Mouse (Mus musculus): ENCODE results near the gene Pnpla1. TPM values are rescaled to one million over a fixed set of nuclear protein-coding genes. Genes with fewer than 3 reads are reported as not detected.
"Not testable (repeated sequence)": the region's sequence is repeated elsewhere in the genome, so short reads cannot be mapped to it uniquely, and the experiment has no call there.

The Pnpla1 gene
- not detected for total RNA-seq (2021)
- long read RNA-seq, experiment 1: 0 reads
- long read RNA-seq, experiment 2: 0 reads

GRCm38 (mm10) chr17:28858205-28858604 lies at the start of gene Pnpla1:
Gene Pnpla1 (plus strand): TSS chr17:28858411.
- DNase-seq: no peak
- TF ChIP-seq CTCF (IDR thresholded peaks at IDR 0.05): no peak
- intact Hi-C loops (cut with DNase I): no loop called here
- Histone ChIP-seq H3K4me3 (no peak within 1 kb of the TSS), H3K27ac (no peak within 1 kb of the TSS)

DNA sequence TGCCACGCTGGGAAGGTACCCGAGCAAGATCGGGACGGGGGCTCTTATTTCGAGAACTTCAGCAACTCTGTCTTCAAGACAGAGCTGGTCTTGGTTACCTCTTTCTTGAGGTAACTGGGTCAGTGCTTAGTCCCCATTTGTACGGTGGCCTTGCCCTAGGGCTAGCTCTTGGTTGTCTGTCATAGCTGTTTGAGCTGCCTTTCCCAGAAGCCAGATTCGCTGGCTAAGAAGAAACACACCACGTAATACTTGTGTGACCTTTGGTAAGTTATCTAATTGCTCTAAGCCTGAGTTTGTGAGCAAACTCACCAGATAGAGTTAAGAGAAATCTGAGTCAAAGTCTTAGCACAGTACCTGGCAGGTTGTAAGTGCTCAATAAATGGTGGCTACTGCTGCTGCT lies 49.5 kb upstream of the Pnpla1 start:
- intact Hi-C loops (cut with DNase I): no loop called here
- H3K27ac ChIP-seq: 0 out of 2 replicates have a peak overlapping the region, but pooled peaks have one; percentile 17
- TF ChIP-seq CTCF (IDR thresholded peaks at IDR 0.05): no peak
- H3K4me3 ChIP-seq: no peak overlapping the region
- DNase-seq: no peak

- intact Hi-C loops (cut with DNase I): no loop called here
- no peak overlapping the region for H3K4me3 ChIP-seq
- H3K27ac ChIP-seq: 0 out of 2 replicates have a peak overlapping the region, but pooled peaks have one; percentile 17
- no peak for DNase-seq
- TF ChIP-seq CTCF (IDR thresholded peaks at IDR 0.05): no peak
Measured at GRCm38 (mm10) chr17:28809175-28809831, 48.9 kb upstream of the Pnpla1 start.

DNA sequence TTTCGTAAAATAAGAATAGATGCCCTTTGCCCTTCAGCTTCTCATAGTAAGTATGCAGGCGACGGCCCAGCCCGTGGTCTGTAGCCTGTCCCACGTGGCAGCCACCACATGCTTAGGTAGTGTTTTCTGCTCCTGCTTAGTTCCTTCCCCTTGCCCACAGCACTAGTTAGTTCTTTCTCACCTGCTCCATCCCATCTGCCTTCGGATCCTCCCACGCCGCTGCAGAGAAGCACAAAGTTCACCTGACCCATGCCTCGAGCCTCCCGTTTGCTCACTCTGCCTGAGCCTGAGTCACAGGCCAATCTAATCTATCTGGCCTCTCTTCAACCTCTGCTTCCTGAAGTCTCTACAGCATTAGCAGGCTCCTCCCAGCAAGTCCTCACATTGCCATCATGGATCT lies 45.9 kb upstream of the Pnpla1 start:
- Histone ChIP-seq H3K4me3 (no peak overlapping the region), H3K27ac (no peak overlapping the region)
- intact Hi-C loops (cut with DNase I): no loop called here
- TF ChIP-seq CTCF (IDR thresholded peaks at IDR 0.05): no peak
- DNase-seq: no peak

- intact Hi-C loops (cut with DNase I): no loop called here
- TF ChIP-seq CTCF (IDR thresholded peaks at IDR 0.05): no peak
Measured at GRCm38 (mm10) chr17:28814529-28815097, 43.6 kb upstream of the Pnpla1 start.

DNA sequence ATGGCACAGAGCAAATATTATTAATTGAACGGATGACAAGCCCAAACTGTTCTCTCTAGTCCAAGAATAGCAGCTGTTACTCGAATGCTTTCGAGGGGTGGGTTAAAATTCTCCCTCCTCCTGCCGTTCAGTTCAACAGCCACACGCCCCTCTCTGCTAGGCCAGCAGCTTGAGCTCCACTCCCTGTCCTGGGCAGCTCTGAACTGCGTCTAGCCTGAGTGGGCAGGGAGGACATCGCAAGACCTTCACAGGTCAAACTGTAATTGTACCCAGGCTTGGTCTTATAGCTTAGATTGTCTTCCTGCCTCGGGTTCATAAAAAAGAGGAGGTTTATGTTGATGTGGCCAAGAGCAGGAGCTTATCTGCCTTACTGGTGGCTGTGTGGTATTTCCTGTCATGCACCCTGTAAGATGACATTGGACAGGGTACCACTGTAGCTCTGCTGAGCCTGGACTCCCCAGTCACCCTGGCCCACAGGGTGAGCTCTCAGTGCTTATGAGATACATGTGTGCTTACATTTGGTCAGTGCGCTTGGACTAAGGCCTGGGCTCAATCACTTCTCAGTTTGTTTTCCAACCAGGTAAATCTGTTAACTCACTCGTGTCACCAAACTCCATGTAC lies 42.7 kb upstream of the Pnpla1 start:
- no peak for TF ChIP-seq CTCF (IDR thresholded peaks at IDR 0.05)
- no peak for DNase-seq
- intact Hi-C loops (cut with DNase I): no loop called here
- Histone ChIP-seq H3K4me3 (no peak overlapping the region), H3K27ac (no peak overlapping the region)

More at GRCm38 (mm10) chr17:28814529-28815097, 43.6 kb upstream of the Pnpla1 start:
- no peak for DNase-seq
- H3K27ac ChIP-seq: no peak overlapping the region
- H3K4me3 ChIP-seq: no peak overlapping the region

- H3K4me3 ChIP-seq; H3K27ac ChIP-seq; DNase-seq; intact Hi-C loops (cut with DNase I): not testable (repeated sequence)
Measured at GRCm38 (mm10) chr17:28816326-28816725, 41.9 kb upstream of the Pnpla1 start.

DNA sequence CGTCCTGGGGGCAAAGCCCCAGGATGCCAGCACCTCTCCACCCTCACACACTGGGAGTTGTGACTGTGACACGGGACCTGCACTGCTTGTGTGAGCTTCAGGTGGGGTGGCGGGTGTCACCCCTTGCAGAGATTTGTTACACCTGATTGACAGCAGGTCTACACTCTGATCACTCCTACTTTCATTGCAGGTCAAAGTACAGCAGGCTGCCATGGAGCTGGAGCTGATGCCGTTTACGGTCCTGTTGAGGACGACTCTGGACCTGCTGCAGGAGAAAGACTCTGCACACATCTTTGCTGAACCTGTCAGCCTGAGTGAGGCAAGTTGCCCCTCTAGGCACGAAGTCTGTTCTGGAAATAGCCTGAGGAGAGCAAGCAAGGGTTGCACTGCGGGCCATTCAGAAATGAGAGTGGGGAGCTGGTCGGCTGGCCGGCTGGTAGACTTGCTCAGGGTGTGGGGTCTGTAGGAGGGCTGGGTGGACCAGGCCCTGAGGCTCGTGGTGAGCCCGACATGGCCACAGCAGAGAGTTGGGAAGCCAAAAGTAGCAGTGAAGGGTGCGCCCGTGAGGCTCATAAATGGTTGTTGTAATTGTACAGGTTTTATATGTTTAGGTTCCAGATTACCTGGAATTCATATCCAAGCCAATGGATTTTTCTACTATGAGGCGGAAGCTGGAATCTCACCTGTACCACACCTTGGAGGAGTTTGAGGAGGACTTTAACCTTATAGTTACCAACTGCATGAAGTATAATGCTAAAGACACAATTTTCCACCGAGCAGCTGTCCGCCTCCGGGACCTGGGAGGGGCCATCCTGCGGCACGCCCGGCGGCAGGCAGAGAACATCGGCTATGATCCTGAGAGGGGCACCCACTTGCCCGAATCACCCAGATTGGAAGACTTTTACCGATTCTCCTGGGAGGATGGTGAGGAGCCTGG lies 41.1 kb upstream of the Pnpla1 start:
- intact Hi-C loops (cut with DNase I): no loop called here
- Histone ChIP-seq H3K27ac (no peak overlapping the region), H3K4me3 (no peak overlapping the region)
- no peak for DNase-seq
- no peak for TF ChIP-seq CTCF (IDR thresholded peaks at IDR 0.05)

DNA sequence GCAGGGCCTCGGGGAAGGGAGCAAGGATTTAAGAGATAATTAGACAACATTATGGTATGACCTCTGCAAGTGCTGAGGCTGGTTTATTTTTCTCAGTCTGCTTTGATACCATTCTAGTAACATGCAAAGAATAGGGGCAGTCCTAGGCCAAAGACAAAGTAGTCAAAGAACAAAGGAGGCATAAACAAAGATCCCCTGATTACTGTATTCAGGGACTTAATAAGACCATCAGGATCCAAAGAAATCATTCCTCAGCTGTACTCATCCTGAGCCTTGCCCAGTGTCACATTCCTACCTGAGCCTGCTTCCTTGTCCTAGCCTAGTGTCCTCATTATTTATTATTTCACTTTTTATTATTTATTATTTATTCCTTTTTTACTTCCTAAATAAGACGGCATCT lies 38.0 kb upstream of the Pnpla1 start:
- H3K4me3 ChIP-seq: no peak overlapping the region
- DNase-seq: no peak
- no peak for TF ChIP-seq CTCF (IDR thresholded peaks at IDR 0.05)
- intact Hi-C loops (cut with DNase I): no loop called here
- no peak overlapping the region for H3K27ac ChIP-seq

DNA sequence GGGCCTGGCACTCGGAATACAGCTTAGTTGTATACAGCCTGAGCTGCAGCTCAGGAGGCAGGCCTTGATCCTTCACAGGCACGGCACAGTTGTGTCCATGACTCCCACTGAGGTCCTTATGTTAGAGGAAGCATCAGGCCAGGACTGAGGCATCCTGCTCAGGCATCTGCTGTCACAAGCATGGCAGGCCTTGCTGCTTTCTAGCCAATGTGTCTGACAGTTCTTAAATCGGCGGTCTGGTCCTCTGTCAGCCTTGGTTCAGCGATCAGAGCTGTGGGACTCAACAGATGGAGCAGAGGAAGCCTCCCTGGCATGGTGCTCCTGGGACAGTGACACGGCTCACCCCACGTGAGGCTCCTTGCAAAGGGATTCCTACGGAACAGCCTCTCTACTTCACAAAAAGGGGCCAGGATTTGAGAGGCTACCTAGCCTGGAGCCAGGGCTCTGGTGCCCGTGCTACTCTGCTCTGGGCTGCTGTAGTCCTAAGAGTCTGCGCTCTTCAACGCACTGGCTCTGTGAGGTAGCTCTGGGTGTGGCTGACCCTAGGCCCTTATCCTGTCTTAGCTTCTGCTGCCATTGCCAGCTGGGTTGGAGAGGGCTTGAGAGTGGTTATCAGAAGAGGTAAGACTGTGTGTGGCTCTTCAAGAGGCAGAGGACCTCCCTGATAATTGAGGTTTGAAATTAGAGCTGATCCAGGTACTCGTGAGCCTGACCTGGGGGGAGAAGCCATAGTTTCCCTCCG lies 35.0 kb upstream of the Pnpla1 start:
- Histone ChIP-seq H3K4me3 (no peak overlapping the region), H3K27ac (no peak overlapping the region)
- intact Hi-C loops (cut with DNase I): no loop called here
- TF ChIP-seq CTCF (IDR thresholded peaks at IDR 0.05): no peak
- no peak for DNase-seq

GRCm38 (mm10) chr17:28823749-28824148 lies 34.5 kb upstream of the Pnpla1 start:
- no peak for DNase-seq
- intact Hi-C loops (cut with DNase I): no loop called here
- no peak overlapping the region for H3K27ac ChIP-seq
- H3K4me3 ChIP-seq: no peak overlapping the region
- no peak for TF ChIP-seq CTCF (IDR thresholded peaks at IDR 0.05)

DNA sequence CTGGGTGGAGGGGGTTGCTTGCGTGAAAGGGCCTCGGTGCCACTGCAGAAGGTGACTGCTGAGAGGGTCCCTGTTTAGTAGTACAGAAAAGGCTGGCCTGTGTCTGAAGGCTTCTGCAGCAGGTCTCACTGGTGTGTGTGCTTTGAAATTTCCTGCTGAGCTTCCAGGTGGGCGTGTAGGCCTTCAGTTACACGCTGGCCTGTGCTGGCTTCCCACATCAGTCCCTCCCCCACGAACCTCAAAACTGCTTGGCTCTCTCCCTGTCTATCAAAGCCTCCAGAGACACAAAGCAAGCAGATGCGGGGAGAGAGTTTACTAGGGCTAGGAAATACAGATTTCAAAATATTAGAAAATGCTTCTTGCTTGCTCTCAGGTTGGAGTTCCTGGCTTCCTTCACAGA lies 33.3 kb upstream of the Pnpla1 start:
- intact Hi-C loops (cut with DNase I): no loop called here
- no peak for TF ChIP-seq CTCF (IDR thresholded peaks at IDR 0.05)
- Histone ChIP-seq H3K4me3 (no peak overlapping the region), H3K27ac (no peak overlapping the region)
- DNase-seq: no peak

Data from gastrocnemius, adult 2 months (tissue).